Mouse (Mus musculus) urinary bladder, postnatal 14 days (tissue): ENCODE results near the gene Fam214a.

Experiments used
- DNase-seq: peaks from one replicate; pipeline ENCODE4 v3.0.0; 2021; ENCODE audit warnings: low spot score

The Fam214a gene

GRCm38 (mm10) chr9:74952106-74952505 lies 578 bp upstream of the Fam214a start:
- no peak for DNase-seq

GRCm38 (mm10) chr9:74953265-74953958 lies 728 bp downstream of the Fam214a start:
- DNase-seq: peak; percentile 79

GRCm38 (mm10) chr9:74953959-74954279 lies 1.2 kb downstream of the Fam214a start:
- no peak for DNase-seq

- no peak for DNase-seq
Observed at GRCm38 (mm10) chr9:74954387-74954786, 1.7 kb downstream of the Fam214a start.

GRCm38 (mm10) chr9:74960630-74961029 lies 7.9 kb downstream of the Fam214a start:
- no peak for DNase-seq

- DNase-seq: no peak
Observed at GRCm38 (mm10) chr9:74961073-74961575, 8.4 kb downstream of the Fam214a start.

- no peak for DNase-seq
Observed at GRCm38 (mm10) chr9:74963953-74964352, 11.3 kb downstream of the Fam214a start.

- no peak for DNase-seq
Observed at GRCm38 (mm10) chr9:74964866-74965384, 12.2 kb downstream of the Fam214a start.

GRCm38 (mm10) chr9:74966200-74966599 lies 13.5 kb downstream of the Fam214a start:
- no peak for DNase-seq

GRCm38 (mm10) chr9:74968647-74969428 lies 16.2 kb downstream of the Fam214a start:
- no peak for DNase-seq

GRCm38 (mm10) chr9:74970591-74970990 lies 17.9 kb downstream of the Fam214a start:
- DNase-seq: no peak

GRCm38 (mm10) chr9:74971191-74971976 lies 18.7 kb downstream of the Fam214a start:
- no peak for DNase-seq

- DNase-seq: no peak
Observed at GRCm38 (mm10) chr9:74972736-74973135, 20.1 kb downstream of the Fam214a start.

- no peak for DNase-seq
Observed at GRCm38 (mm10) chr9:74973154-74973553, 20.5 kb downstream of the Fam214a start.

- DNase-seq: peak; percentile 22
Observed at GRCm38 (mm10) chr9:74974758-74975157, 22.1 kb downstream of the Fam214a start.

GRCm38 (mm10) chr9:74975416-74975815 lies 22.7 kb downstream of the Fam214a start:
- DNase-seq: no peak

GRCm38 (mm10) chr9:74975911-74976563 lies 23.4 kb downstream of the Fam214a start:
- peak; percentile 88 for DNase-seq

GRCm38 (mm10) chr9:74977251-74977650 lies 24.6 kb downstream of the Fam214a start:
- no peak for DNase-seq

- no peak for DNase-seq
Observed at GRCm38 (mm10) chr9:74977962-74978361, 25.3 kb downstream of the Fam214a start.

GRCm38 (mm10) chr9:74978868-74979267 lies 26.2 kb downstream of the Fam214a start:
- DNase-seq: no peak

GRCm38 (mm10) chr9:74979371-74979770 lies 26.7 kb downstream of the Fam214a start:
- no peak for DNase-seq

- DNase-seq: no peak
Observed at GRCm38 (mm10) chr9:74979866-74980265, 27.2 kb downstream of the Fam214a start.
